10 mouse cellular contexts compared by ENCODE assay signal in the genomic region with DNA sequence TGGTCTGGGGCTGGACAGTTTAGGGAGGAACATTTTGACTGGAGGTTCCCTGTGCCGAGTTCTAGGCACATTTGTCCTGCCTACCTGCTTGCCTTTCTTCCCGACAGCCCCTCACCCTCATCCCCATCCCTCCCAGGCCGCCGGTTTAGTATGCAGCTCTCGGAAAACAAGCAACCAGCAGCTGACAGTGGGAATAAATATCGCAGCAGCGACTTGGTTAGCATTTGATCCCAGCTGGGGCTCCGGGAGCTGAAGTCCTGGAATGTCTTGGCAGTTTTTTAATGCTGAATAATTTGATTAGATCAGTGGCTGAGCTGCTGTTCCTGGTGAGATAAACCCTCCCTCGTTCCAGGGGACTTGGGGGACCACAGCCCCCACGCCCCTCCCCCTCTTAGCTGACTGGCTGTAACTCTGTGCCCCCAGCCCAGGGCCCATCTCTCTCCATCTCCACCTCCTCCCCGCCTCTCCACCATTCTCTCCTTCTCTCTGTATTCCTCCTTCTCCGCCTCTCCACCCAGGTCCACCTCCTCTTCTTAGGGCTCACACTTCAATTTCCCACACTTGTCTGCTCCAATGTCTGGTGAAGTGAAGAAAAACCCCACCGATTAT. TPM values are rescaled to one million over a fixed set of nuclear protein-coding genes. Genes with fewer than 3 reads are reported as not detected.
DNase-seq lines count a peak whose midpoint lies in the region; ATAC-seq lines count a peak whose summit lies in the region.
"Had no signal": no experiment of that assay in that cellular context is flagged by ENCODE, and none has a peak within 500 bp of the region (broad histone marks: within the 10 kb centered on the region; RNA-seq: fewer than 3 reads in every experiment).

No protein-coding gene starts in this region.

- H3K4me2 ChIP-seq in lung, embryonic 16.5 days (ENCODE audit: low read depth, low read length): no peak overlapping the region
- 0 out of 2 replicates have a peak overlapping the region, but pooled peaks have one; percentile 14 for H3K4me2 ChIP-seq in intestine, embryonic 15.5 days (replicated peaks)
- H3K4me2 ChIP-seq in stomach, embryonic 16.5 days (ENCODE audit: low read depth, low read length): peak overlapping the region; percentile 3; the same call in 1 of the 2 replicates

- H3K4me3 ChIP-seq in lung, embryonic 16.5 days (ENCODE audit: low read length): no peak overlapping the region
- no peak overlapping the region for H3K4me3 ChIP-seq in intestine, embryonic 15.5 days (replicated peaks)
- H3K4me3 ChIP-seq in stomach, embryonic 16.5 days (replicated peaks; ENCODE audit: low read length): no peak overlapping the region

- peaks cover 3% of the 10 kb centered on the region; the same call in 1 of the 2 replicates for H3K27me3 ChIP-seq in lung, embryonic 16.5 days (ENCODE audit: control insufficient read depth, insufficient read depth, low read depth, low read length)
- H3K27me3 ChIP-seq in intestine, embryonic 15.5 days (replicated peaks): peaks cover 6% of the 10 kb centered on the region
- no peaks in the 10 kb centered on the region for H3K27me3 ChIP-seq in stomach, embryonic 16.5 days (ENCODE audit: control insufficient read depth, insufficient read depth, low read length)

- H3K36me3 ChIP-seq in lung, embryonic 16.5 days (ENCODE audit: control insufficient read depth, insufficient read depth, low read length): no peaks in the 10 kb centered on the region
- no peaks in the 10 kb centered on the region for H3K36me3 ChIP-seq in intestine, embryonic 15.5 days
- no peaks in the 10 kb centered on the region for H3K36me3 ChIP-seq in stomach, embryonic 16.5 days (ENCODE audit: control insufficient read depth, insufficient read depth, low read length)

- ATAC-seq in lung, embryonic 16.5 days (ENCODE audit: low read depth): peak; percentile 43; the same call in 1 of the 2 replicates
- ATAC-seq in intestine, embryonic 15.5 days: no peak
- peak; percentile 47; the same call in 1 of the 2 replicates for ATAC-seq in stomach, embryonic 16.5 days (ENCODE audit: insufficient read depth, low FRiP score)
- no peak for ATAC-seq in activated CD4-positive, CD25-positive, alpha-beta regulatory T cell, adult 4 months

- WGBS in lung, embryonic 16.5 days: 21% methylated on average over 13 of the region's 13 CpGs
- WGBS in intestine, embryonic 15.5 days: 20% methylated on average over 13 of the region's 13 CpGs
- 11% methylated on average over 13 of the region's 13 CpGs for WGBS in stomach, embryonic 16.5 days

- no peaks in the 10 kb centered on the region; the same call in 1 of the 2 replicates for H3K4me1 ChIP-seq in lung, embryonic 16.5 days (replicated peaks; ENCODE audit: control insufficient read depth, insufficient read depth, low read length)
- peaks cover 10% of the 10 kb centered on the region; the same call in 1 of the 2 replicates for H3K4me1 ChIP-seq in intestine, embryonic 15.5 days (replicated peaks)
- H3K4me1 ChIP-seq in stomach, embryonic 16.5 days (ENCODE audit: control insufficient read depth, insufficient read depth, low read length): peaks cover 14% of the 10 kb centered on the region

- no peak overlapping the region; the same call in 1 of the 2 replicates for H3K27ac ChIP-seq in lung, embryonic 16.5 days (ENCODE audit: low read length)
- peak overlapping the region; percentile 51 for H3K27ac ChIP-seq in intestine, embryonic 15.5 days
- H3K27ac ChIP-seq in stomach, embryonic 16.5 days (ENCODE audit: low read length): peak overlapping the region; percentile 76
- H3K27ac ChIP-seq: macrophage had no signal

- H3K9ac ChIP-seq in lung, embryonic 16.5 days (ENCODE audit: low read length): no peak overlapping the region
- no peak overlapping the region for H3K9ac ChIP-seq in intestine, embryonic 15.5 days
- H3K9ac ChIP-seq in stomach, embryonic 16.5 days (ENCODE audit: low read length): peak overlapping the region; percentile 51

- DNase-seq in embryo, embryonic 11 days: peak; percentile 45
- DNase-seq in embryo, embryonic 9.5 days (ENCODE audit: extremely low spot score): no peak
- DNase-seq in lung, postnatal 4 days: no peak
- no peak for DNase-seq in right cerebral cortex, postnatal 4 days
- DNase-seq: thymus, postnatal 14 days had no signal

- no peaks in the 10 kb centered on the region for H3K9me3 ChIP-seq in lung, embryonic 16.5 days (ENCODE audit: control insufficient read depth, low read length)
- no peaks in the 10 kb centered on the region for H3K9me3 ChIP-seq in intestine, embryonic 15.5 days
- H3K9me3 ChIP-seq in stomach, embryonic 16.5 days (replicated peaks; ENCODE audit: control insufficient read depth, low read length): no peaks in the 10 kb centered on the region

RNA-seq across cellular contexts. Expression of a gene that starts 8.7 kb away (rescaled TPM):
- not detected in 2 replicates for polyA plus RNA-seq in lung, embryonic 16.5 days (2015; fragmentation: Nextera tagmentation; extraction: Ambion mirVana)
- polyA plus RNA-seq in intestine, embryonic 15.5 days (2015; fragmentation: Nextera tagmentation; extraction: Ambion mirVana): not detected in 2 replicates
- polyA plus RNA-seq in stomach, embryonic 16.5 days (2015; fragmentation: Nextera tagmentation; extraction: Ambion mirVana): not detected in 2 replicates
- polyA plus RNA-seq in activated CD4-positive, CD25-positive, alpha-beta regulatory T cell, adult 4 months (2017; shearing (Covaris generic)): not detected
- polyA plus RNA-seq: macrophage had no signal

Comparison
In these comparisons a context has a peak if more than half of its experiments do, and no peak if none do; other contexts are left out.
1. ATAC-seq: peak in lung, embryonic 16.5 days (single experiment) and stomach, embryonic 16.5 days (single experiment); none in intestine, embryonic 15.5 days (single experiment) and activated CD4-positive, CD25-positive, alpha-beta regulatory T cell, adult 4 months (single experiment).